Mouse (Mus musculus) telencephalon, adult 2 months (tissue): ENCODE results near the gene Fam120b.

Experiments
- DNase-seq: peaks from one replicate; pipeline ENCODE4 v3.0.0-alpha.2; 2011; ENCODE audit warnings: low read depth, low spot score

Fam120b gene

DNA sequence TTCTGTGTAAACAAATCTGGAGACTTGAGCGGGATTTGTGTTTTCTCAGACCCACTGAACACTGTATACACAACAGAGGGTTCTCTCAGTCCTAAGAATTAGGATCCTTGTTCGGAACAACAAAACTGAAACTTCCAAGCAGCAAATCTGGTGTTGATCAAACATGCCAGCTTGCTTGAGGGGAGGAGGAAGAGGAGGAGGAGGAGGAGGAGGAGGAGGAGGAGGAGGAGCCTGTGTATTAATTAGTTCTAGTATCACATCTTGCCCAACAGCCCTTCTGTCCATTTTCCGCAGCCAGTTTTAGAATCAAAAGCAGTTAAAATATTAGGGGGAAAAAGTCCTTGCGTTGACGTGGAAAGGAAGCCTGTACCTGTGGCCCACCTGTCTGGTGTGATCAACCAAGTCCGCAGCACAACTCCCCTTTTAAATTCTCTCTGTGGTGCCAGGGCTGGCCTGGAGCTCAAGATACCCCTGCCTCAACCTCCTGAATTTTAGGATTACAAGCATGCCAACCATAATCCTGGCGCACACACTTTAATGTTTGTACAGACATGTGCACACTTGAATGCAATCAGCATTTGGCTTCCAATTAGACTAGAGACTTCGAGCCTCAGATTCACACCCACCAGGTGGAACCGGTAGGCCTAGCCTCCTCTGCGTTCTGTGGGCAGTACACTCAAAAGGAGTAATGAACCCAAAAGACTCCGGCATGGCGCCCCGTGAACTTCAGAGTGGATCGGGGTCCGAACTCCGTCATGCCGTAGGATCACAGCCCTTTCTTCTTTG, 16.1 kb upstream of the Fam120b start:
- DNase-seq: no peak

DNA sequence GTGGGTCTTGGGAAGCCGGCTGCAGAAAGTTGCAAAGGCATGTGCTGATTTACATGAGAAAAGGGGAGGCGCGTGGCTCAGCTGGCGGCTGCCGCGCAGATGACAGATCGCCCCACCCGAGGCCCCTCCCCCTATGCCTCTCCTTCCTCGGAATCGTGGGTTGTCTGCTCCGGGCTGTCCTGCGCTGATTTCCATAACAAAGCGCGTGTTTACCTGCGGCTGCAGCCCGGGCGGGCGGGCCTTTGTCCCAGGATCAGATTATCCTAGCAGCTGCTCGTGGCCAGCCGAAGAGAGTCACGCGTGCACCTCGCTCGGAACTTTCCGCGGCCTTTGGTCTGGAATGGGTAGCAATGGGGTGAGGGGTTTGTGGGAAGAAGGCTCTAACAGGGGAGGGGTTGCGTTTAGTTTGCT, 15.4 kb upstream of the Fam120b start:
- DNase-seq: no peak

- DNase-seq: no peak
Measured at GRCm38 (mm10) chr17:15381092-15381860, 14.7 kb upstream of the Fam120b start.

DNA sequence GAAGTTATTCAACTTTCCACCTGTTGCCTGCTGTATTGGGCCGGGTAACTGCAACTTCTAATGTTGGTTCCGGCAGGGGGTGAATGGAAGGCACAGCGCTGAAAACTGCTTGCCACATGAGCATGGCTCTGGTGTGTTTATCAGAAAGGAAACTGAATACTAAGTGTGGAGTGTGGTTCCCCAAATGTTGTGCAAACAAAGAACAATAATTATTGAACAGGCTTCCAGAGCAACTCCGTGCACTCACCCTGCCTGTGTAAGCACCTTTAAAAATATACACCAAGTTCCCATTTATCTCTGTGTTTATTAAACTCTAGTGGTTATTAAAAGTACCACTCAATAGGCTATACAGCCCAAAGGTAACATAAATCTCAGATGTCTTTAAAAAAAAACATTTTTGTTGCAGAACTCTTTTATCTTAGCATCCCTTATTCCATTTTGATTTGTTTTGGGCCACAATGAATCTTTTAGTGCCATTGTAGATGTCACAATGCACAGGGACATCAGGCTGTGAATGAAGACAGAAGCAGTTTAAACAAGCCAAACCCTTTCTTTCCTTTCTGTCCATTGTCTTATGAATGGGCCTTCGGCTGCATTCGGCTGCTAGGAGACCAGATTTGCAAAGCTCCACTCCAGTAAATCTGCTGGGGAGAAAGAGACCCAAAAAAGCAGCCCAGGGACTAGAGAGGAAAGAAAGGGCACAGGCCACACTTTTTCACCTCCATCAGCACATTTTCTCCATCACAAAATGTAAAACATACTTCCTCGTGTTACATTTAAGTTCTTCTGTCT, 13.9 kb upstream of the Fam120b start:
- DNase-seq: no peak

DNA sequence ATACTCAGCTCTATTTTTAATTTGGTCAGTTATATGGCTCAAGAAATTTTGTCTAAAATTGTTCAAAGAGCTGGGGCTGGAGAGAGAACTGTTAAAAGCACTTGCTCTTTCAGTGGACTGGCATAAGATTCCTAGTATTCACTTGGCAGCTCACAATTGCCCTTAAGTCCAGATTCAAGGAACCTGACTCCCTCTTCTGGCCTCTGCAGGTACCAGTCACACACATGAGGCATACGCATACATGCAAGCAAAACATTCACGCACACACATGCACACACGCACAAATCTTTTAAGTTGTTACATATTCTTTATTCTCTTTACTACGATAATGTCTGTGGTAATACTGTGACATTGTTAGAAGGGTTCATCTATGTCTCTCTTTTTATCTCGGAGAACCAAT, 12.6 kb upstream of the Fam120b start:
- DNase-seq: no peak

DNA sequence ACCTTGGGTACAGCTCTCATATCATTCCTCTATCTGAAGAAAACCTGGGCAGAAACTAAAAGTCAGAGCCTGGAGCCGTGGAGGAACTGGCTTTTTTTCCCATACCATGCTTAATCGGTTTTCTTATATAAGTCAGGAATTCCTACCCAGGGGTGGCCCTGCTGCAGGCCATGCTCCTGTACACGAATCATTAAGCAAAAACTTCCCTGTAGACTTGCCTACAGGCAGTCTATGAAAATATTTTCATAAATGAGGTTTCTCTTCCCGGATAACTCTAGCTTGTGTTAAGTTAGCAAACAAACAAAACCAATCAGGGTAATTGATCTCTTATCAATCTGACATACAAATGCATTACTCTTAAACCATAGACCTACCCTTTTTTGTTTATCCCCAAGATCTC, 7.1 kb upstream of the Fam120b start:
- DNase-seq: no peak

GRCm38 (mm10) chr17:15389356-15389755, 6.6 kb upstream of the Fam120b start:
- DNase-seq: no peak

DNA sequence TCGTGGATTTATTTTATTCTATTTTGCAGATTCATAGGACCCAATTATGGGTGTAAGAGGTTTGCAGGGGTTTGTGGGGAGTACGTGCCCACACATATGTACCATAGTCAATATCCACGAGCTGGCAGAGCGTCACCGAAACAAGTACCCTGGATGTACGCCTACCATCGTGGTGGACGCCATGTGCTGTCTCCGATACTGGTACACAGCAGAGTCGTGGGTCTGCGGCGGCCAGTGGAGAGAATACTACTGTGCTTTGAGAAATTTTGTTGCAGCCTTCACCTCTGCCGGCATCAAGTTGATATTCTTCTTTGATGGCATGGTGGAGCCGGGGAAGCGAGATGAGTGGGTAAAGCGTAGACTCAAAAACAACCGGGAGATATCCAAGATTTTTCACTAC, 5.7 kb downstream of the Fam120b start:
- no peak for DNase-seq

- no peak for DNase-seq
Measured at GRCm38 (mm10) chr17:15406576-15406975, 10.6 kb downstream of the Fam120b start.

DNA sequence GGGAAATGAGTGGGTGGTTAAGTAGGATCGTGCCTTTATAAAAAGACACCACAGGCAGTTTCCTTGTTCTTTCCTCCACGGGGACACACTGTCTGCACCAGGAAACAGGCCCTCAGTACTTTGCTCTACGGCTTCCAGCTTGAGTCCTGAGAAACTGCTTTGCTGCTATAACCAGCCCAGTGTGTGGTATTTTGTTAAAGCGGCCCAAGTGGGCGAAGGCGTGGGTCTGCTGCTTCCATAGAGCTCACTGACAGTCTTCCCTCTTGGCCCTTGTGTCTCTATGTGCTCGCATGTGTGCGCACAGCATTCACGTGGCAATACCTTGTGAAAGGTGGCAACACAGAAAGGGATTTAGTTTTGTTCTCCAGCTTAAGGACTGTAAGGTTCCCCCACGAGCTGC, 13.3 kb downstream of the Fam120b start:
- DNase-seq: no peak

DNA sequence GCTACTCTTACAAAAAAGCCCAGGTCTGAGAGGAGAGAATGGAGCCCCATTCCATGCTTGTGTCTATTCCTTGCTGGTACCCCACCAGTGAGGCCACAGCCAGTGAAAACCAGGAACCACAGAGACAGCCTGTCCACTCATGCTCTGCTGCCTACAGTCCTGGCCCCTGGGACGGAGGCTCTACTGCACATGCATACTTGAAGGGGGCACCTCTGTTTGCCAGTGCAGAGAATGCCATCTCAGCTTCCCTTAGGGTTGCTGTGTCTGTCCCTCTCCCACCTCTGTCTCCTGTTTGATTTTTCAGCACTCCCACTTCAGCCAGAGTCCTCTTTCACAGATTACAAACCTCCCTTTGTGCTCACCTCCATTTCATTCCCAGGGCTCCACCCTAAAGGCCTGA, 14.9 kb downstream of the Fam120b start:
- DNase-seq: no peak

- DNase-seq: no peak
Measured at GRCm38 (mm10) chr17:15416596-15417215, 20.7 kb downstream of the Fam120b start.

DNA sequence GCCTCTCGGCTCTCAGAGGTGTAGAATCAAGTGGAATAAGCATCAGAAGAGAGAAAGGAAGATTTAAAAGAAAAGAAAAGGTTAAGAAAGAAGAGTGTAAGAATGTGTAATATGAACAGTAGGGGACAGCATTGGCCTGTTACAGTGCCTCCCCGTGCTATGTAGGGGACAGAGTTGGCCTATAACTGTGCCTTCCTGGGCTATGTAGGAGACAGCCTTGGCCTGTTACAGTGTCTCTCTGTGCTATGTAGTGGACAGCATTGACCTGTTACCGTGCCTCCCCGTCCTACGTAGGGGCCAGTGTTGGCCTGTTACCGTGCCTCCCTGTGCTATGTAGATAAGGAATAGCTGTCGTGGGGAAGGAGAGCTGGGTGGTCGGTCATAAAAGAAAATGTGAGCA, 23.5 kb downstream of the Fam120b start:
- DNase-seq: no peak

GRCm38 (mm10) chr17:15420021-15420603, 24.1 kb downstream of the Fam120b start:
- DNase-seq: peak; percentile 60

- DNase-seq: no peak
Measured at GRCm38 (mm10) chr17:15421446-15421845, 25.4 kb downstream of the Fam120b start.

DNA sequence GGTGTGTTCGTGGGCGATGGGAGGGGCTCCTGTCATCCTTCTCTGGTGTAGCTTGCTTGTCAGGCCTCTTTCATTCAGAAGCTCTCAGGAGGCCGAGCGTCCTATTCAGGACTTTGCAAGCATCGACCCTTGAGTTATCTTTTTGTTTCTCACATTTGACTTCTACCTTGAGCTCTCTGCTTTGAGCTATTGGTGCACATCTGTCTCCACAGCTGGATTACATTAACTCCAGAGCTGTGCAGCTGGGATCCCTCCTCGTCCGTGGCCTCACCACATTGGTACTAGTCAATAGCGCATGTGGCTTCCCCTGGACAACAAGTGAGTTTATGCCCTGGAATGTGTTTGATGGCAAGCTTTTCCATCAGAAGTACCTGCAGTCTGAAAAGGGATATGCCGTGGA, 26.7 kb downstream of the Fam120b start:
- no peak for DNase-seq

GRCm38 (mm10) chr17:15423080-15423765, 27.2 kb downstream of the Fam120b start:
- DNase-seq: peak; percentile 91

DNA sequence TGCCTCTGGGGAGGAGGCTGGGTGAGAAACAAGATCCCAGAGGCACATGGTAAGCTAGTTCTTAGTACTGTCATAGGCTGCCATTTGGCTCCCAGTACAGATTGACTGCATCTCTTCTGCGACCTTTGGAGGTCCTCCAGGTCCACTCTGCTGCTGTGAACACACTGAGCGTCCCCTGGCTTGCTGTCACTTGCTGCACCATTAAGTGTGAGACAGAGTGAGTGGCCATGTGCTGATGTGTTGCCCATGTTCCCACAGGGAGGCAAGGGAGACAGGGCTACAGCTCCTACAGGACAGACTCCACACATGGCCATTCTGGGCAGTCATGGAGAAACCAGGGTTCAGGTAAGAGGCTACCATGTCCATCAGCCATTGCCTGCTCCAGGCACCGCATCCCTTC, 29.9 kb downstream of the Fam120b start:
- no peak for DNase-seq

DNA sequence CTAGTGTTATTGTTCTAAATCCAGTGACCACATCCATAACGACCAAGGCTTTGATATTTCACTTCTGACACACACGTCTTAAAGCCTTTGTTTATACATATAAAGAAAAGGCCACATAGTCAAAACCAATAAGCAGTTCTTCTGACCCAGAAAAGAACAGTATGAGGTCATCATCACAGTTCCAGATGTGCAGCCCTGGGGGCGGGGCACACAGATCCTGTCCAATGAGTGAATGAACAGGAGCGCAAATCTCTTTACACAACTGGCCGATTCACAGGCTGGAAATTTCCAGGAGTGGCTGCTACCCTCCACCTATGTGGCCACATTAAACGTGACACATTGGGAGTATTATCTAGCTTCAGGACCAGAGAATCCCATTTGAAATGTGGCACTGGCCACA, 33.4 kb downstream of the Fam120b start:
- DNase-seq: no peak

- no peak for DNase-seq
Measured at GRCm38 (mm10) chr17:15429937-15430336, 33.9 kb downstream of the Fam120b start.

DNA sequence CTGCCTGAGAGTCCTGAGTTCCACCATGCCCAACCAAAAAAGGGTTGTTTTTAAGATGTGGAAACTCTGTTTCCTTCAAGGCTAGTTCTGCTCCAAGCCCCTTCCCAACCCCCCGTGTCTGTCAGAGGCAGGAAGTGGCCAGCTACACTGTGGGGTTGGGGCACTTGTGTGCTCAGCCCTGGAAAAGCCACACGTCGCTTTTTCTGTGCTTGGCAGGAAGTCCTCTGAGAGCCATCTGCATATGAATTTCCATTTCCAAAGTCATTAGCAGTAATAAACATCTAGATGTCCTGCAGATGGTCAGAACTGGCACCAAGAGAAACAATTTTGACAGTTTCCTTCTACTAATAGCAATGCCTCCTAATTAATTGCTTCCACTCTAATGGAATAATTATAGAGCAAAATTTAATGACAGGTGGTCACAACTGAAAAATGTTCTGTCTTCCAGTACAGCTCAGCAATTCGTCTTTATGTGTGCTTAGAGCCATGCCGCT, 35.1 kb downstream of the Fam120b start:
- DNase-seq: no peak
